Mouse (Mus musculus) heart, postnatal 0 days (tissue): ENCODE measurements around the gene Fryl. TPM values are rescaled to one million over a fixed set of nuclear protein-coding genes. Genes with fewer than 3 reads are reported as not detected.

Experiments
- ATAC-seq: fragments of 200-750 bp; cut with Nextera tagmentation; 2 replicates; pipeline ENCODE4 v1.8.0; 2017; ENCODE audit warnings: low read depth, moderate number of reproducible peaks, moderate library complexity; ENCODE audit not compliant: insufficient read depth
- DNase-seq: peaks from one replicate; pipeline ENCODE4 v3.0.0-alpha.2; 2016; ENCODE audit warnings: low spot score
- H3K27ac ChIP-seq: fragments of 300-500 bp; sonication (generic); 2 replicates; pipeline ENCODE4 v1.5.1; 2014; ENCODE audit warnings: low read depth, mild to moderate bottlenecking
- H3K27me3 ChIP-seq: fragments of 300-500 bp; sonication (generic); 2 replicates; pipeline ENCODE4 v1.6.1; 2014; ENCODE audit warnings: low read length, mixed read lengths; ENCODE audit not compliant: control insufficient read depth, insufficient read depth
- H3K36me3 ChIP-seq: fragments of 300-500 bp; sonication (generic); replicated peaks from 2 replicates; pipeline ENCODE4 v1.6.1; 2014; ENCODE audit warnings: low read length, mixed read lengths; ENCODE audit not compliant: control insufficient read depth, insufficient read depth
- H3K4me1 ChIP-seq: fragments of 300-500 bp; sonication (generic); 2 replicates; pipeline ENCODE4 v1.6.1; 2014; ENCODE audit warnings: antibody characterized with exemption; ENCODE audit not compliant: control insufficient read depth, insufficient read depth
- H3K4me2 ChIP-seq: fragments of 300-500 bp; sonication (generic); 2 replicates; pipeline ENCODE4 v1.6.1; 2014; ENCODE audit warnings: low read depth, mild to moderate bottlenecking, low read length, moderate library complexity
- H3K4me3 ChIP-seq: fragments of 300-500 bp; sonication (generic); 2 replicates; pipeline ENCODE4 v1.5.1; 2014; ENCODE audit warnings: low read depth, low read length
- H3K9ac ChIP-seq: fragments of 300-500 bp; sonication (generic); replicated peaks from 2 replicates; pipeline ENCODE4 v1.6.1; 2014; ENCODE audit warnings: low read depth, low read length, mixed read lengths
- H3K9me3 ChIP-seq: fragments of 300-500 bp; sonication (generic); replicated peaks from 2 replicates; pipeline ENCODE4 v1.6.1; 2016; ENCODE audit warnings: low read length; ENCODE audit not compliant: control insufficient read depth
- CTCF ChIP-seq: IDR thresholded peaks from 2 replicates; pipeline ENCODE4 v1.5.1; 2016; ENCODE audit warnings: antibody characterized with exemption, control low read depth, low read depth
- EP300 ChIP-seq: IDR thresholded peaks from 2 replicates; pipeline ENCODE4 v1.6.1; 2016; ENCODE audit warnings: antibody characterized with exemption, low read depth
- WGBS: fragments of 180-500 bp; shearing (Covaris S2); extraction: QIAGEN DNeasy Blood & Tissue Kit; methylation state at CpG from one replicate; pipeline ENCODE4 v1.1.7; 2014; 5-methylcytosine and 5-hydroxymethylcytosine counted together
- polyA plus RNA-seq: library from polyadenylated mRNA; unstranded; fragments of >200 nt; fragmentation: Nextera tagmentation; extraction: Ambion mirVana; gene quantifications from 2 replicates; pipeline ENCODE4 v1.2.1, GENCODE M21; 2015
- total RNA-seq: library from RNA; depleted of rRNA; stranded (reverse); fragments of >200 nt; gene quantifications from 2 replicates; pipeline ENCODE4 v1.2.3, GENCODE M21; 2014; ENCODE audit warnings: low replicate concordance

The Fryl gene
- total and polyA plus RNA-seq, 2 experiments from 2014 or later: 19.3 to 43.0 TPM

DNA sequence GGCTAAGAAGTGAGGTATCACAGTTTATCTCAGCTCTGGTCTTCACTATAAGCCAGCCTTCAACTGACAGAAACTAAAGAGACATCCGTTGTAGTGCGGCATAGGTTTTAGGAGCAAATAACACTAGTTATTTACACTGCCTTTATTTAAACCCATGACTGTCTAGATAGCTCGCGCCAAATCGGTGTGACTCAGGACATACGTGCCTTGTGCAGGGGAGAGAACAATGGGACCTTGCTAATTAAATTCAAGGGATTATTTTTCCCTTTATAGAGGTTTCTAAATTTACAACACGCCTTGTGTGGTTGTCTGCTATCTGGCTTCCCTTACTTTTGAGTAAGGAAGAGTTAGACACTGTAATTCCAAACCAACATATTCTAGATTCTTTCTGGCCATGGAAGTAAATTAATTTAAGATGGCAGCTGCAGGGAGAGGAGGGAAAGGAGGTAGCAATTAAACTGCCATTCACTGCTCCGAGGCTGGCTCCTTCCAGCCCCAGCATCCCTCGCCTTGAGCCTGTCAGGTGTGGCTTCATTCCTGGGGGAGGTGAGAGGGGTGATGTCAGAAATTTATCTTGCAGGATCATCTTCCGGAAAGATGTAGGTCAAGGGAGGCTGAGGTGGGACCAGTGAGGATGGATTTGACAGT is 154.0 kb downstream of the Fryl start:
- Histone ChIP-seq H3K27ac (no peak overlapping the region), H3K4me2 (no peak overlapping the region), H3K27me3 (no peaks in the 10 kb centered on the region), H3K4me1 (no peaks in the 10 kb centered on the region), H3K4me3 (no peak overlapping the region), H3K9ac (no peak overlapping the region), H3K9me3 (no peaks in the 10 kb centered on the region), H3K36me3 (peaks cover 87% of the 10 kb centered on the region)
- 85% methylated on average over 10 of the region's 10 CpGs for WGBS
- TF ChIP-seq EP300 (no peak), CTCF (no peak)
- ATAC-seq: no peak
- DNase-seq: no peak

DNA sequence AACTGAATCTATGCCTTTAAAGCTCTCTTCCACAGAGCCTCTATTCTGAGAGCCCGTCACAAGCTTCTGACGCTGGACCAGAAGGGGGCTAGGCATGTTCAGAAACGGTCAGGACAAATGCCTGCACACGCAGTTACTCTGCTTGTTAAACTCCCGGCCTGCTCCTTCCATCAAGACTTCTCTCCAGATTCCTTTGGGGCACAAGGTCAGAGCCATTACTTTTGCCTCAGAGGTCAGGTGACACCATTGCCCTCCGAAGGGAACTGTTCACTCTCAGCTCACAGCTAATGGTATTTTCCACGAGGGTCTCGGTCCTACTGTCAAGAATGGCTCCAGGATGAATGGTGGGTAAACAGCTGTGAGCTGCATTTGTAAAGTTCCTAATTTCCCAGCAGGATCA is 164.2 kb downstream of the Fryl start:
- TF ChIP-seq EP300: no peak
- no peak for TF ChIP-seq CTCF
- no peak for ATAC-seq

DNA sequence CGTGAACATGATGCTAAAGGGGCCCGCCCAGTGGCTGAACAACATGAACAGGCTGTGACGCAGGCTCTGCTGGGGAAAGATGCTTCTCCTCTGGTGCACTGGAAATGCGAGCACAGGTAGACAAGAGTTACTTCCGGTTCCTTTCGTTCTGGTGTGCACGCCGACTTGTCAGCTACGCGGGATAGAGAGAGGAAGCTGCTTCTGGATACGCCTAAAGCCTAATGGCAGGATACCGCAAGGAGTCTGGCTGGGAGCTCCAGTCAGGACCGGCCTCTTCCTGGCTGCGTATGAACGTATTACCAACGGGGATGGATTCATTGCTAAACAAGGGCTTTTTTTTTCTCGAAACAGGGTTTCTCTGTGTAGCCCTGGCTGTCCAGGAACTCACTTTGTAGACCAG is 167.3 kb downstream of the Fryl start:
- ATAC-seq: no peak
- 93% methylated on average over 17 of the region's 17 CpGs for WGBS
- no peaks in the 10 kb centered on the region for H3K9me3 ChIP-seq
- H3K4me2 ChIP-seq: no peak overlapping the region
- no peak overlapping the region for H3K4me3 ChIP-seq
- H3K27ac ChIP-seq: no peak overlapping the region
- H3K36me3 ChIP-seq: peaks cover 90% of the 10 kb centered on the region
- no peaks in the 10 kb centered on the region for H3K27me3 ChIP-seq
- DNase-seq: no peak
- TF ChIP-seq EP300: no peak
- no peak for TF ChIP-seq CTCF
- H3K9ac ChIP-seq: no peak overlapping the region
- no peaks in the 10 kb centered on the region for H3K4me1 ChIP-seq

More for the DNA sequence above, 164.2 kb downstream of the Fryl start:
- Histone ChIP-seq H3K4me2 (no peak overlapping the region), H3K4me3 (no peak overlapping the region), H3K36me3 (peaks cover 91% of the 10 kb centered on the region), H3K27me3 (no peaks in the 10 kb centered on the region), H3K9me3 (no peaks in the 10 kb centered on the region), H3K9ac (no peak overlapping the region), H3K27ac (no peak overlapping the region), H3K4me1 (no peaks in the 10 kb centered on the region)
- 70% methylated on average over 8 of the region's 8 CpGs for WGBS
- no peak for DNase-seq

DNA sequence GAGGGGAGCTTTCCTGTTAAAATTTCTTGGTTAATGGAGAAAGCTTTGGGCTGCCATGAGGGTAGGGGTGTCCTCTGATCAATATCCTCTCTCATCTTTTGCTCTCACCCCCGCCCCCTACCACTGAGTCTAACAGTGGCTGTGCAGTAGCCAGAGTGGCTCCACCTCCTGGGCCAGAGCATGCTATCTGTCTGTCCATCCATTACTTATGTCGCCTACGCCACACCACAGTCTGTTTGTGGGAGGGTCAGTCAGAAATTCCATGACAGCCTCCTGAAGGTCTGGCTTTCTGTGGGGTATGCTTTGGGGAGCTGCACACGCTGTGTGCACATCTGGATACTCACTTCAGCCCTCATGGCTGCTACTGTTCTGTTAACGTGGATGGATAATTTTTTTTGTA is 174.9 kb downstream of the Fryl start:
- Histone ChIP-seq H3K27ac (no peak overlapping the region), H3K9me3 (no peaks in the 10 kb centered on the region), H3K4me1 (no peaks in the 10 kb centered on the region), H3K27me3 (no peaks in the 10 kb centered on the region), H3K4me3 (no peak overlapping the region), H3K4me2 (no peak overlapping the region), H3K36me3 (peaks cover 74% of the 10 kb centered on the region), H3K9ac (no peak overlapping the region)
- no peak for ATAC-seq
- WGBS: 83% methylated on average over 5 of the region's 5 CpGs
- DNase-seq: no peak
- TF ChIP-seq CTCF: no peak
- TF ChIP-seq EP300: no peak

GRCm38 (mm10) chr5:73079801-73080200 is 176.6 kb downstream of the Fryl start:
- Histone ChIP-seq H3K9ac (no peak overlapping the region), H3K27me3 (no peaks in the 10 kb centered on the region), H3K4me1 (no peaks in the 10 kb centered on the region), H3K27ac (no peak overlapping the region), H3K4me3 (no peak overlapping the region), H3K36me3 (peaks cover 76% of the 10 kb centered on the region), H3K4me2 (no peak overlapping the region), H3K9me3 (no peaks in the 10 kb centered on the region)
- DNase-seq (no peak), ATAC-seq (no peak)
- TF ChIP-seq EP300 (no peak), CTCF (no peak)
- 77% methylated on average over 5 of the region's 5 CpGs for WGBS

GRCm38 (mm10) chr5:73071319-73071718 is 185.1 kb downstream of the Fryl start:
- Histone ChIP-seq H3K4me2 (no peak overlapping the region), H3K27me3 (no peaks in the 10 kb centered on the region), H3K36me3 (peaks cover 86% of the 10 kb centered on the region), H3K4me3 (no peak overlapping the region), H3K4me1 (no peaks in the 10 kb centered on the region), H3K9ac (no peak overlapping the region), H3K9me3 (no peaks in the 10 kb centered on the region), H3K27ac (no peak overlapping the region)
- WGBS: 43% methylated on average over 15 of the region's 15 CpGs
- DNase-seq (peak; percentile 56), ATAC-seq (peak; percentile 24; the same call in 1 of the 2 replicates)
- TF ChIP-seq EP300: no peak
- TF ChIP-seq CTCF: peak; percentile 87
